Mouse (Mus musculus): ENCODE measurements around the gene Pemt.

Gene Pemt

DNA sequence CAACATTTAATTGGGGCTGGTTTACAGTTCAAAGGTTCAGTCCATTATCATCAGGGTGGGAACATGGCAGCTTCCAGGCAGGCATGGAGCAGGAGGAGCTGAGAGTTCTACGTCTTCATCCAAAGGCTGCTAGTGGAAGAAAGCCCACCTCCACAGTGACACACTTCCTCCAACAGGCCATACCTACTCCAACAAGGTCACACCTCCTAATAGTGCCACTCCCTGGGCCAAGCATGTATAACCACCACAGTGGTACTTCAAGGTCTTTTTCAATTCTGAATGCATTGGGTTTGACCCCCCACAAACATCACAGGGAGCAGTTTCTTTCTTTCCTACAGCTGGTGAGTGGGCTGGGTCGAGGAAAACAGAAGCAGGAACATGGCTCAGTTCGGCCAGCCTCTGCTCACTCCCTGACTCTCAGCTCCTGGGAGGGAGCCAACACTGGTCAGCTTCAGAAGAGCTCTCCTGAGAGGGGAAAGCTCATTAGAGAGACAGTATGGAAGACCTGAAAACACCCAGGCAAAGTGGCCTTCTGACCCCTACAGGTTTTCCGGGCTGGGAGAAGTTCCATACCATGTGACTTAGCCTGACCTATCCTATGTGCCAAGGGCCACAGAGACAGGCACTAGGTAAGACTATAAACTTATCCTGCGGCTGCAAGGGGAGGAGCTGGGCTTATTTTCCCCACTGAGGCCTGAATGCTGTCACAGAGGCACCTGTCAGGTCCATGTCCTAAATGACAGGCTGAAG is 44.9 kb downstream of the Pemt start:
- no peak for DNase-seq (ENCODE audit: low read depth)

DNA sequence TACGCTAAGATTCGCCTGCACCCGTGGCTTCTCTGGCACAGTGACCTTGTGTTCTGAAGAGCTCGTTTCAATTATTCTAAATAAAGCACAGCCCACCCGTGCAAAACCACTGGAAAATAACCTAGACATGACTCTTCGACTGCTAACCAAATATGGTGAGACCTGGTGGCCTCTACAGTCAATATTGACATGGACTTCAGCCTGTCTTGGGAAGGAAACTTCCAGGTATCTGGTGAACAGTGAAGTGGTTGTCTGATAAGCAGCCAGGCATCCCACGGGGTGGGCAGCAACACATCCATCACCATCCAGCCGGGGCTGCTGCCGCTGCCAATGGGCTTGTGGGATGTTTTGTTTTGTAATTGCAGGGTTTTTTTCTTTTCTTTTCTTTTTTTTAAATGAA is 52.0 kb downstream of the Pemt start:
- DNase-seq (ENCODE audit: low read depth), result no peak

GRCm38 (mm10) chr11:59991365-59991764 is 54.9 kb downstream of the Pemt start:
- no peak for DNase-seq (ENCODE audit: low read depth)

- DNase-seq (ENCODE audit: low read depth), result no peak
Observed at GRCm38 (mm10) chr11:59989406-59989805, 56.9 kb downstream of the Pemt start.

DNA sequence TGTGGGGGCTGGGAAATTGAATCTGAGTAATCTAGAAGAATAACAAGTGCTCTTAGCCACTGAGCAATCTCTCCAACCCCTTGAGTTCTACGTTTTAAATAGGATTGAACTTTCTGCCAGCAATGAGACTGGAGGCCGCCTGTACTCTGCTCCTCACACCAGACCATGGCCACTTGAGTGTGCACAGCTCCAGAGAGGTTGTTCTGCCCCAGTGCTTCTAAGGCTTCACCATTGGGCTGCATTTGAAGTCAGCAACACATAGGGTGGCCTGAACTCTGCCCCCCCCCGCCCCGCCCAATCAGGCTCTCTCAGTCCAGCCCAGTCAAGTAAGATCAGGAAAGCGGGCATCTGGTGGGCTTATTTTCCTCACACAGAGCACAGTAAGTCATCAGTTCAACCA is 68.5 kb downstream of the Pemt start:
- DNase-seq (ENCODE audit: low read depth), result no peak

DNA sequence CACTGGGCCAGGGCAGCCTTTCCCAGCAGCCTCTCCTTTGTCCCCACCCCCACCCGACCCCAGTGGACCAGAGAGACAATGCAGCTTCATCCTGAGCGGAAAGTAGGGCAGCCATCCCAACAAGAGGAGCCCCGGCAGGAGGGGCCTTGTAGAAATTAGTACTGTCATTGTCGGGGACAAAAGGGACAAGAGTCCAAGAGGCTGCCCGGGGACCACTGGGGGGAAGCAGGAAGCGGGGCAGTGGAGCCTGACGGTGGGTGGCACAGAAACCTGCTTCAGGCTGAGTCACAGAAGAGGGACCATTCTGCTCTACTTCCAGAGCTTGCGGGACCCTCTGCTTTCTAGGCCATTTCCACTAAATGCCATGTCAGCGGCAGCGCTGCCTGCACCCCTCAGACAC is 71.0 kb downstream of the Pemt start:
- no peak for DNase-seq (ENCODE audit: low read depth)

DNA sequence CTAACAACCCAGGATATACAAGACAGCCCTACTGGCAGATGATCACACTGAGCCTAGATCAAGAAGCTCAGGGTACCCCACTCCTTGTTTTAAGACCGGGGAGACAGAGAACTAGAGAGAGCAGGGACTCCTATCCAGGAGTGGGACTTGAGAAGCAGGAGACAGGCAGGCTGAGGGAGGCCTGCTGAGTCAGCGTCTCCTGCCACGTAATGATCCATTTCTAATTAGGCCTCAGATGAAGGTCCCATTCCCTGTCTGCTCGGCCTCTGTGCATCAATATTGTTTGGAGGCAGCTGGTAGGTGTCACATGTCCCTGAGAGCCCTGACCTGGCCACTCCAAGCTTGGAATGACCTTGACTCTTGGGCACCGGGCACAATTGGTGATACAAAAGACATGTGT is 72.9 kb downstream of the Pemt start:
- DNase-seq (ENCODE audit: low read depth), result no peak

GRCm38 (mm10) chr11:59971691-59972090 is 74.6 kb downstream of the Pemt start:
- DNase-seq (ENCODE audit: low read depth), result no peak

- DNase-seq (ENCODE audit: low read depth), result no peak
Observed at GRCm38 (mm10) chr11:59970780-59971179, 75.5 kb downstream of the Pemt start.

GRCm38 (mm10) chr11:59967765-59968164 is 78.5 kb downstream of the Pemt start:
- no peak for DNase-seq (ENCODE audit: low read depth)

- no peak for DNase-seq (ENCODE audit: low read depth)
Observed at GRCm38 (mm10) chr11:59966102-59966483, 80.2 kb downstream of the Pemt start.

- peak; percentile 73 for DNase-seq (ENCODE audit: low read depth)
Observed at GRCm38 (mm10) chr11:59965227-59966101, 80.8 kb downstream of the Pemt start.

DNA sequence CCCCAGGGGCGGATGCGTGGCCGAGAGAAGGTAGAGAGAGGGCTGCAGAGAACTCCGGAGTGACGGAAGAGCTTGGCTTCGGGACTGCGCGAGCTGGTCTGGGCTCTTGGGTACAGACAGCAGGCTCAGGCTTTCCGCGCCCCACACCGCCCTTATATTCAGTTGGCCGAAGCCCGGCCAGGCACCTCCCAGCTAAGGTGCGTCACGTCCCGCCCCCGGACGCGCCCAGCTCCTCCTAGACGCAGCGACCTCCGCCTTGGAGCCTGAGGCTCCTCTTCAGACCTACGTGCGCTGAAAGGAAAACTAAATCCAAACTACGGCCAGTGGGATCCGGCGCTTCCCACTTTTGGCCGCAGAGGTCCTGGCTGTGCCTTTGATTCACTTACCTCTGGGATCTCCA is 81.5 kb downstream of the Pemt start, which contains the start of gene Rasd1:
Rasd1 (minus strand) TSS at position 127 of the 400 bp plus-strand sequence.
- DNase-seq (ENCODE audit: low read depth), result peak; percentile 65

GRCm38 (mm10) chr11:59964163-59964758 is 82.0 kb downstream of the Pemt start:
- peak; percentile 46 for DNase-seq (ENCODE audit: low read depth)

GRCm38 (mm10) chr11:59963364-59964162 is 82.7 kb downstream of the Pemt start:
- DNase-seq (ENCODE audit: low read depth), result peak; percentile 45

DNA sequence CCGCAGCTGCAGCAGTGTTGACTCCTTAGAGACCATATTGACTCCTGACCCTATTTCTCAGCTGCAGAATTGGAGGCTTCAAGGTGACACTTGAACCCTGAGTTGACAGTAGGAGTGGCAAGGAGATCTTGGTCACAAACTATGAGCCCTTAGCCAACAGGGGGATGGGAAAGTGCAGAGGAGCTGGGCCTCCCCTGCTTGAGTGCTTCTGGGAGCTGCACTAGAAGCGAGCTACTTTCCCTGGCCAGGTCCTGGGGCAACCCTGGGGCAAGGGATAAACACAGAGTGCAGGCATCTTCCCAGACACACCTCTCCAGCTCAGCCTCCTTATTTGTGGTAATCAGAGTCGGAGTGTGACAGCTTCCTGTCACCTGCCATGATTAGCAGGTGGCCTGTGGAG is 83.7 kb downstream of the Pemt start:
- no peak for DNase-seq (ENCODE audit: low read depth)

DNA sequence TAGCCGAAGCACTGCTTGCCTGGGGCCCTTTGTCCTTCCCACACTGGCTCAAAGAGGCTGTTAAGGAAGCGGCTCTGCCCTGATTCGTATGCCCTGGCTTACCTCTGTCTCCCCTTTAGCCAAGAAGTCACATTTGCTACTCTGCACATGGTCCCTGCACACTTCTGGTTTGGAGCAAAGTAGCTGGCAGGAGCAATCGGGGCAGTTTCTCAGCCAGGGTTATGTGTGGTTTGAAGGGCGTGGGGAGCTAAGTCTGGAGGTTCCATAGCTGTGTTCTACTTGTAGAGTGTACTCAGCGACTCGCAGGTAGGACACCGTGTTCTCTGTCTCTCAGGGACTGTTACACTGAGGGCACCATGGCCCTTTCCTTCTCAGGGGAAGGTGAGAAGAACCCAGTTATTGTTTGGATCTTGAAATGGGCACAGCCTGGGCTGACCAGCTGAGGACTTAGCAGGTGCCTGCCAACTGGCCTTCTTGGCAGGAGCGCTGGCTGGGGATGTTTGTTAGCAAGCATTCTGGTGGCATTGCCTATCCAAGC is 84.9 kb downstream of the Pemt start:
- DNase-seq (ENCODE audit: low read depth), result no peak

DNA sequence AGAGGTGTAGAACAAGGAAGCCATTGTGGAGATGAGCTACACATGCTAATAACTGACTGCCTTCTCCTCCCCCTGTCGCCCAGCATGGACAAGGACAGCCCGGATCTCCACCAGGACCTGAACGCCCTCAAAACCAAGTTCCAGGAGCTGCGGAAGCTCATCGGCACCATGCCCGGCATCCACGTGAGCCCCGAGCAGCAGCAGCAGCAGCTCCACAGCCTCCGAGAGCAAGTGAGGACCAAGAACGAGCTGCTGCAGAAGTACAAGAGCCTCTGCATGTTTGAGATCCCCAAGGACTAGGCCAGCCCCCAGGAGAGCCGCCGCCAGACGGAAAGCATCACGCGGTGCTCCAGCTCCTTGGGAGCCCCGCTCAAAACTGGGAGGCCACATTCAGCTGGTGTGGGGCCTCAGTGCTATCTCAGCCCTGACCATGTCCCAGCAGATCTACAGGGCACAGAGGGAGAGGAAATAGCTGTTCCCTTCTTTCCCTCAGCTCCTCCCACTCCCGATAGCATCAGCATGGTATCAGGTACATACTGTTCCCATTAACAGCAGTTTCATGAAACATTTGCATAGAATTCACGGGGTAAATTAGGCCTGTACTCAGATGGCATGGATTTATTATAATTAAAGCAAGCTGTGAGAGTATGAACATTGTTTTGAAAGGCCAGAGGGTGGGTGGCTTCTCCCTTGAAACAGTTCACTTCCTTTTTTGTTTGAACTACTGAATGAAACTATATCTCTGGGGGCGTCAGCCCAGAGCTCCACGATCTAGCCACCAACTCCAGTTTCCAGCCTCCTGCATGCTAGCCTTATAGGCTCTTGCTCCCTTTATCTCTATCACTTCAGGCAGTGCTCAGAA is 85.6 kb downstream of the Pemt start:
- DNase-seq (ENCODE audit: low read depth), result no peak

DNA sequence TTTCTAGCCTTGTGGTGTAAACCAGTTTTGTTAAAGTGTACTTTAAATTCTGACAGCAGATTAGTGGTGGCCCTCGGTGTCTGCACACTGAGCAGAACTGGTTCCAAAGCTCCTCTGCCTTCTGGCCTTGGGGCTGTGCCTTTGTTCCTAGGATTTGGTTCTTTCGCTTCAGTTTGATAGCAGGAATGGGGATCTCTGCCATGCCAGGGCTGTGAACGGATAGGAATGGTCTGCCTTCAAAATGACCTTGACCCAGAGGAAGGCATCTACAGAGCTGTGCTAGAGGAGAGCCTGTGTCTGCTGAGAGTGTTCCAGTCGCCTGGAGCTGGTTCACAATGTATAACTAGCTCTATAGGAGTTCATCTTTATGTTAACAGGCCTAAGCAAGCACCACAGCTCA is 86.8 kb downstream of the Pemt start:
- DNase-seq (ENCODE audit: low read depth), result no peak

GRCm38 (mm10) chr11:59956749-59957148 is 89.5 kb downstream of the Pemt start:
- DNase-seq (ENCODE audit: low read depth), result no peak

DNA sequence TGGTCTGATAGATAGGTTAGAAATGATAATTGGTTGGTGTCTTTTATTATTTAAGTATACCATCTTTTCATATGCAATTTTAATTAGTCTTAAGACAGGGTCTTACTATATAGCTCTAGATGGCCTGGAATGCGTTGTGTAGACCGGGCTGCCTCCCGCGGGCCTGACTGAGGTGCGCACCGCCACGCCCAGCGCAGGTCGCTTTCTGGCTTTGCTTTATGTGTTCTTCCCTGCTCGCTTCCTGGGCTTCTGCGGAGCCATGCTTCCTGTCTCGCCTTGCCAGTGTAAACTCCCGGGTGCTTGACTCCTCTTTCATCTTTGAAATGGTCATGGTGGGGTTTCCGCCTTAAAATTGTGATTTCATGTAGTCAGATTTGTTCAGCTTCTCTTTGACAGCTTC is 93.4 kb downstream of the Pemt start:
- no peak for DNase-seq (ENCODE audit: low read depth)
